Mouse (Mus musculus) lung, embryonic 14.5 days (tissue): ENCODE data around the gene Tmem254c. TPM values are rescaled to one million over a fixed set of nuclear protein-coding genes. Genes with fewer than 3 reads are reported as not detected.
"Not testable (repeated sequence)": the region's sequence is repeated elsewhere in the genome, so short reads cannot be mapped to it uniquely, and the experiment has no call there.

Source experiments
- ATAC-seq: fragments of 200-750 bp; cut with Nextera tagmentation; 2 replicates; pipeline ENCODE4 v1.8.0; 2017; ENCODE audit warnings: mild to moderate bottlenecking, moderate TSS enrichment, moderate library complexity; ENCODE audit not compliant: insufficient read depth
- DNase-seq: peaks from one replicate; pipeline ENCODE4 v3.0.0-alpha.2; 2015
- H3K27ac ChIP-seq: fragments of 300-500 bp; sonication (generic); 2 replicates; pipeline ENCODE4 v1.5.1; 2014; ENCODE audit warnings: low read depth, mild to moderate bottlenecking, moderate library complexity
- H3K27me3 ChIP-seq: fragments of 300-500 bp; sonication (generic); 2 replicates; pipeline ENCODE4 v1.6.1; 2014; ENCODE audit warnings: low read length, control low read depth; ENCODE audit not compliant: insufficient read depth
- H3K36me3 ChIP-seq: fragments of 300-500 bp; sonication (generic); 2 replicates; pipeline ENCODE4 v1.6.1; 2014; ENCODE audit warnings: control low read depth; ENCODE audit not compliant: insufficient read depth
- H3K4me1 ChIP-seq: fragments of 300-500 bp; sonication (generic); 2 replicates; pipeline ENCODE4 v1.6.1; 2014; ENCODE audit warnings: antibody characterized with exemption, control low read depth; ENCODE audit not compliant: insufficient read depth
- H3K4me2 ChIP-seq: fragments of 300-500 bp; sonication (generic); 2 replicates; pipeline ENCODE4 v1.6.1; 2014; ENCODE audit warnings: mild to moderate bottlenecking
- H3K4me3 ChIP-seq: fragments of 300-500 bp; sonication (generic); 2 replicates; pipeline ENCODE4 v1.5.1; 2014; ENCODE audit warnings: low read depth, low read length
- H3K9ac ChIP-seq: fragments of 300-500 bp; sonication (generic); 2 replicates; pipeline ENCODE4 v1.6.1; 2014
- H3K9me3 ChIP-seq: fragments of 300-500 bp; sonication (generic); 2 replicates; pipeline ENCODE4 v1.6.1; 2016; ENCODE audit warnings: low read depth, low read length, control low read depth
- WGBS: fragments of 180-500 bp; shearing (Covaris S2); extraction: QIAGEN DNeasy Blood & Tissue Kit; methylation state at CpG from one replicate; pipeline ENCODE4 v1.1.7; 2014; 5-methylcytosine and 5-hydroxymethylcytosine counted together
- polyA plus RNA-seq: library from polyadenylated mRNA; unstranded; fragments of >200 nt; fragmentation: Nextera tagmentation; extraction: Ambion mirVana; gene quantifications from 2 replicates; pipeline ENCODE4 v1.2.1, GENCODE M21; 2014

Tmem254c gene
- polyA plus RNA-seq, 1 experiment from 2014 or later = 37.1 TPM

GRCm38 (mm10) chr14:26045007-26045406 is 22.1 kb downstream of the Tmem254c start:
- not testable (repeated sequence) for DNase-seq, H3K36me3 ChIP-seq, H3K9ac ChIP-seq, H3K4me2 ChIP-seq, ATAC-seq, H3K9me3 ChIP-seq, H3K4me1 ChIP-seq, H3K27ac ChIP-seq, H3K27me3 ChIP-seq, H3K4me3 ChIP-seq
- WGBS = no CpG with 5 or more reads among the region's 5 CpGs

- DNase-seq, H3K27ac ChIP-seq, H3K4me1 ChIP-seq, H3K4me2 ChIP-seq, H3K9me3 ChIP-seq, H3K4me3 ChIP-seq, ATAC-seq, H3K36me3 ChIP-seq, H3K27me3 ChIP-seq, H3K9ac ChIP-seq: not testable (repeated sequence)
- no CpG with 5 or more reads among the region's 26 CpGs for WGBS
Measured at GRCm38 (mm10) chr14:26042611-26043010, 24.5 kb downstream of the Tmem254c start, which contains the start of gene Gm9780. TSS of gene Gm9780 (minus strand) at chr14:26042711.

GRCm38 (mm10) chr14:26035439-26035838 is 31.7 kb downstream of the Tmem254c start:
- H3K36me3 ChIP-seq, H3K9me3 ChIP-seq, H3K27ac ChIP-seq, H3K4me2 ChIP-seq, H3K9ac ChIP-seq, H3K4me1 ChIP-seq, H3K27me3 ChIP-seq, H3K4me3 ChIP-seq, DNase-seq: not testable (repeated sequence)
- WGBS = no CpG with 5 or more reads among the region's 6 CpGs
- ATAC-seq = peak; percentile 38; the same call in 1 of the 2 replicates

GRCm38 (mm10) chr14:26034364-26034763 is 32.8 kb downstream of the Tmem254c start:
- DNase-seq, H3K27me3 ChIP-seq, H3K9me3 ChIP-seq, H3K4me3 ChIP-seq, H3K4me2 ChIP-seq, H3K36me3 ChIP-seq, H3K9ac ChIP-seq, H3K27ac ChIP-seq, H3K4me1 ChIP-seq: not testable (repeated sequence)
- ATAC-seq = peak; percentile 73
- WGBS = no CpG with 5 or more reads among the region's 3 CpGs

- not testable (repeated sequence) for H3K27me3 ChIP-seq, H3K36me3 ChIP-seq, DNase-seq, H3K4me2 ChIP-seq, ATAC-seq, H3K9me3 ChIP-seq, H3K27ac ChIP-seq, H3K4me3 ChIP-seq, H3K4me1 ChIP-seq, H3K9ac ChIP-seq
- no CpG with 5 or more reads among the region's 12 CpGs for WGBS
Measured at GRCm38 (mm10) chr14:26025653-26026052, 41.5 kb downstream of the Tmem254c start.

GRCm38 (mm10) chr14:26022831-26023230 is 44.3 kb downstream of the Tmem254c start:
- H3K9me3 ChIP-seq, H3K27me3 ChIP-seq, H3K4me1 ChIP-seq, H3K27ac ChIP-seq, H3K4me2 ChIP-seq, ATAC-seq, H3K9ac ChIP-seq, DNase-seq, H3K4me3 ChIP-seq, H3K36me3 ChIP-seq: not testable (repeated sequence)
- no CpG with 5 or more reads among the region's 6 CpGs for WGBS

- H3K9ac ChIP-seq, H3K4me3 ChIP-seq, DNase-seq, H3K9me3 ChIP-seq, H3K27me3 ChIP-seq, H3K36me3 ChIP-seq, ATAC-seq, H3K4me2 ChIP-seq, H3K4me1 ChIP-seq, H3K27ac ChIP-seq: not testable (repeated sequence)
- no CpG with 5 or more reads among the region's 9 CpGs for WGBS
Measured at GRCm38 (mm10) chr14:26021555-26021954, 45.6 kb downstream of the Tmem254c start.

- not testable (repeated sequence) for H3K9me3 ChIP-seq, H3K36me3 ChIP-seq, H3K27me3 ChIP-seq, H3K4me3 ChIP-seq, DNase-seq, ATAC-seq, H3K4me1 ChIP-seq, H3K4me2 ChIP-seq, H3K27ac ChIP-seq, H3K9ac ChIP-seq
- WGBS = no CpG with 5 or more reads among the region's 7 CpGs
Measured at GRCm38 (mm10) chr14:26016414-26016813, 50.7 kb downstream of the Tmem254c start.

Other genes with a start within 250 kb of the Tmem254c start
- 19.4 and 23.7 TPM in 2 replicates for gene Anxa11, start 225.2 kb downstream of the Tmem254c start, polyA plus RNA-seq
- 0.53 and 1.4 TPM in 2 replicates for gene Plac9a, start 164.3 kb downstream of the Tmem254c start, polyA plus RNA-seq
- gene Tmem254a, start 139.7 kb downstream of the Tmem254c start, polyA plus RNA-seq = 1.6 and 4.5 TPM in 2 replicates
- gene Cphx1, start 129.1 kb downstream of the Tmem254c start, polyA plus RNA-seq = not detected in 2 replicates
- gene Duxbl1, start 88.8 kb downstream of the Tmem254c start, polyA plus RNA-seq = 0.68 and 2.0 TPM in 2 replicates
- gene Gm9780, start 24.6 kb downstream of the Tmem254c start, polyA plus RNA-seq = 22.7 and 28.1 TPM in 2 replicates
- gene Cphx2, start 14.2 kb upstream of the Tmem254c start, polyA plus RNA-seq = not detected in 2 replicates
- not detected in 2 replicates for gene Cphx3, start 14.9 kb upstream of the Tmem254c start, polyA plus RNA-seq
- 2.9 TPM in 1 of 2 replicates, not detected in the other for gene Duxbl2, start 51.0 kb upstream of the Tmem254c start, polyA plus RNA-seq
- 24.1 and 30.4 TPM in 2 replicates for gene Plac9b, start 115.1 kb upstream of the Tmem254c start, polyA plus RNA-seq
- gene Tmem254b, start 139.7 kb upstream of the Tmem254c start, polyA plus RNA-seq = 23.6 and 24.2 TPM in 2 replicates
- gene Duxbl3, start 190.6 kb upstream of the Tmem254c start, polyA plus RNA-seq = 0.69 and 2.3 TPM in 2 replicates